Mouse (Mus musculus): ENCODE measurements around the gene Plekhm1.

GRCm38 (mm10) chr11:103443678-103444077 is 31.2 kb upstream of the Plekhm1 start:
- TF ChIP-seq CTCF (IDR thresholded peaks at IDR 0.05; ENCODE audit: extremely low read depth, insufficient read depth, low read length) = no peak
- no peak for TF ChIP-seq POLR2A (IDR thresholded peaks at IDR 0.05; ENCODE audit: extremely low read depth, insufficient read depth, low read length)
